Mouse (Mus musculus) left cerebral cortex, adult 18-20 months (tissue): ENCODE measurements at regions not wholly inside any gene's neighbourhood (a gene's known extent, or its start where the extent isn't known, plus 50 kb on each side); places are given as distances from the start of the nearest gene placed in this dataset.
A peak's percentile ranks its signal among the peaks of the same experiment; 100 is the strongest.

Experiments used
- DNase-seq, 2 experiments: peaks; one replicate each; pipeline ENCODE4 v3.0.0; 2021 to 2022; ENCODE audit warnings: low spot score in 2 of 2, mixed read lengths in 1 of 2

- DNase-seq: no peak
Measured at GRCm38 (mm10) chr13:82187196-82187595, 404.3 kb downstream of the Cetn3 start.

DNA sequence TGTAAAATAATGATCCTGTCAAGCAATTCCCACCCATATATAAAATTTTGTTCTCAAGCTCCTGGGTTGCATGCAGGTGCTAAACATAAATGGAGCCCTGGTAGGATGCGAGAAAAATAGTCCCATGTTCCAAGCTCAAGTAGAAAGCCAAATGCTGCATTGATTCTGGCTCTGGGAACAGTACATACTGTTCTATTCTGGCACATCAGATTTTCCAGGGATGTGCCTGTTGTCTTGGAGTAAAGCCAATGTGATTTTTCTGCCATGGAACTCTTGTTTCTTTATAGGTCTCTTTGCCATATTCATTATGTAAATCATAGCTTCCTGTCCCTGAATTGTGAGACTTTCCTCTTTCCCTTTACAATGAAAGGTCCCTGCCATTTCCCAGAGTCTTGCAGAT, 417.9 kb downstream of the Cetn3 start:
- peak; percentile 1 to 7 for DNase-seq

GRCm38 (mm10) chr13:82225430-82225829, 442.6 kb downstream of the Cetn3 start:
- DNase-seq: no peak

DNA sequence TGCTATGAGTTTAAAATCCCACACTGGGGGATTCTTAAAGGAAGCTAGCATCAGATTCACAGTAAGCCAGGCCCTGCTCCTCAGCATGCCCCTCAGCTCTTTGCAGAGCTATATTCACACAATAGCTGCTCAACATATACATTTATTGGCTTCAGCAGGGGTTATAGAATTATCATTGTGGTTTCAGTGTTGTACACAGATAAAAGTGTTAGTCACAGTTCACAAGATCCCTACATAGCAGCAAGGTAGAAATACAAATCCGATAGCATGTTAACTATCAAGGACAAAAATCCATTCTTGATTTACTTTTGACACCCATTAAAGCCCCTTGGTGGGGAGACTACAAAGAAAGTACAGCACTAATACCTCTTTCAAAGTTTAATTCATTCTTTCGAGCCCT, 451.0 kb downstream of the Cetn3 start:
- no peak for DNase-seq

GRCm38 (mm10) chr13:82246231-82246630, 463.4 kb downstream of the Cetn3 start:
- no peak for DNase-seq

DNA sequence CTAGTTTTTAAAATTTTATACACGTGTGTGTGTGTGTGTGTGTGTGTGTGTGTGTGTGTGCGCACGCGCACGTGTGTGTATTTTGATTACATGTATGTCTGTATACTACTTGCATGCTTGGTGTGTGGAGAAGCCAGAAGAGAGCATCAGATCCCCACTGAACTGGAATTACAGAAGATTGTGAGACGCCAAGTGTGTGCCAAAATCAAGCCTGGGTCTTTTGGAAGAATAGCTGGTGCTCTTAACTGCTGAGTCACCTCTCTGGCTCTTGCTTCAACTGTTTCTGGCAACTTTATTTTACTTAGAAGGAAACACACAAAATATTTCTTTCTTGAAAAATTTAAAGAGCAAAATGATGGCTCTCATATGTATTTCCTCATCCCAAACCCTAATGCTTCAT, 467.5 kb downstream of the Cetn3 start:
- DNase-seq: no peak

- no peak for DNase-seq
Measured at GRCm38 (mm10) chr13:82258491-82258935, 475.6 kb downstream of the Cetn3 start.

DNA sequence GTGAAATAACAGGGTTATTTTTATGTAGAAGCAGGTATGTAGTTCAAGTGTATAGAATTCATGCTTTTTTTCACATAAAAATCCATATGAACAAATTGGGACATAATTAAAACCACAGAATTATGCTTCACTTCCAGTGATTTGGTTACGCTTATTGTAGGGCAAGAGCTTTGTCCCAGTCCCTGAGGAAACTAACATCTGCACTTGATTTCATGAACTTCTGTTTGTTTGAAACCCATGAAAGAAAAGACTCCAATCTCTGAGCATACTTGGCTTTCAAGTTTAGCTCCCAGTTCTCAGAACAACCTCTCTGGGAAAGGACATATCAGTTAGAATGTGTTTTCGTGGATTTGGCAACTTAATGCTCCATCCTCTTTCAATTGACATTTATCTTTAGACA, 481.4 kb downstream of the Cetn3 start:
- DNase-seq: no peak

GRCm38 (mm10) chr13:82265170-82265569, 482.3 kb downstream of the Cetn3 start:
- DNase-seq: no peak

GRCm38 (mm10) chr13:82265736-82266135, 482.9 kb downstream of the Cetn3 start:
- DNase-seq: no peak

GRCm38 (mm10) chr13:82274733-82275132, 491.9 kb downstream of the Cetn3 start:
- DNase-seq: no peak

DNA sequence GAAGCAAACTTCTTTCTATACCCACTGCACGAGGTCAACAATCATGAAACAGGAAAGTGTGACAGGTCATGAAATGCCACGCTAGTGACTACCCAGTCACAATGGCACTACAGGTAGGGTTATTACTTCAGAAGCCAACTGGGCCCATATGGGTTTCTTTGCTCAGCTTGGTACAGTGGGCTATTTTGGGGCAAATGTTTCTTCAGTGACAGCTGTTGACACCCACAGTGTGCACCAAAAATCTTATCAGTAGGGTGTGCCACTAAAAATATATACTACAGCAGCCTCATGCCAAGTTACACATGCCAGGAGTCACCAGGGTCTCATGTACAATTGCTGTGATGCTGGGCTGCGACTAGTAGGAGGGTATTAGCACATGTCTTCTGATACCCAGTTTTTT, 493.1 kb downstream of the Cetn3 start:
- peak in 1 of 2 experiments; percentile 6 for DNase-seq

GRCm38 (mm10) chr13:82280744-82281143, 497.9 kb downstream of the Cetn3 start:
- DNase-seq: no peak

- DNase-seq: no peak
Measured at GRCm38 (mm10) chr13:82295834-82296233, 513.0 kb downstream of the Cetn3 start.

DNA sequence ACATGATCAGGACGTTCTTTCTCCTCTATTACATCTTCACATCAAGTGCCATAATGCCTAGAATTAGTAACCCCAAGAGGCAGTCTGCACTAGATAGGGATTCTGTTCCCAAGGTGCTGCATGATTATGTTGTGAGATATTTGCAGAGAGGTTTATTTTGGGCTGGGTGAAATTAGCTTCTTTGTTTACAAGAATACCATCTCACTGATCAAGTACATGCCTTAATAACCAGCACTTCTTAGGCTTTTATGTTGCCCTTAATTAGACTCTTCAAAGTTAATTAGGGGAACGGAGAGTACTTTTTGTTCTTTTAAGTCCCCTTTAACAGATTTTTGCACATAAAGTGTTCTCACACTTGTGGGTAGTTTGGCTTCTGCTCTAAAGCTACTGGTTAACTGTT, 521.4 kb downstream of the Cetn3 start:
- no peak for DNase-seq

DNA sequence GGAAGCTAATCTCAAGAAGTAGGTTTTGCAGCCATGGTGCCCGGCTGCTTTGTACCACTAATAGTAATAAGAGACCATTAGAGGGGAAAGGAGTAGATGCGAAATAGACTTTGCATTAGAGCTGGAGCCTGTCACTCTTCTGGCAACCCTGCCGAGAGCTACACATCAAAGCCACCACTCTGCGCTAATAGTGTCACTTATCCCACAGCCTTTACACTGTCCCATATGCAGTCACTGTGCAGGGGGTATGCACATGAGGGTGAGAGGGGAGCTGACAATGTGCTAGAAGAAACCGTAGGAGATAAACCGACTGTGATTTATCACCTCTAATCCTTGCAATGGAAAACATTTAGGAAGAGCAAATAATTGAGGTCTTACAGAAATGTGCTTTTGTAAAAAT, 522.2 kb downstream of the Cetn3 start:
- DNase-seq: no peak

DNA sequence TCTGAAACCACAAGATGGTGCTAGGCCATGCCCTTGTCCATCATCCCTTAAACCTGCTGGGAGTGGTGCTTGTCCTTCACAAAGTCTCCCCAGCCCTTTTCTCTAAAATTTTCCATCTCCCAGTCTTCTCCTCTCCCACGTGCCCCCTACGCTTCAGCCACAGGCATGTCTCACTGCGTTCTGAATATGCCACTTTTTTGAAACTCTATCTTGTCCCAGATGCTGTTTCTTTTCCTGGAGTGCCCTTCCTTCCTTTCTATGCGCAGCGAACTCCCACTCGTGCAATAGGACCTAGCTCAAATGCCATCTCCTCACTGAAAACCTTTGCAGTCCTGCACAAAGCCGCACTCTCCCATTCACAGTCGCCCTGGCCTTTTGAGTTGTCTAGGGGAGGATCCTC, 525.5 kb downstream of the Cetn3 start:
- DNase-seq: peak; percentile 61 to 73

- DNase-seq: peak; percentile 76 to 78
Measured at GRCm38 (mm10) chr13:82316573-82317202, 533.8 kb downstream of the Cetn3 start.

DNA sequence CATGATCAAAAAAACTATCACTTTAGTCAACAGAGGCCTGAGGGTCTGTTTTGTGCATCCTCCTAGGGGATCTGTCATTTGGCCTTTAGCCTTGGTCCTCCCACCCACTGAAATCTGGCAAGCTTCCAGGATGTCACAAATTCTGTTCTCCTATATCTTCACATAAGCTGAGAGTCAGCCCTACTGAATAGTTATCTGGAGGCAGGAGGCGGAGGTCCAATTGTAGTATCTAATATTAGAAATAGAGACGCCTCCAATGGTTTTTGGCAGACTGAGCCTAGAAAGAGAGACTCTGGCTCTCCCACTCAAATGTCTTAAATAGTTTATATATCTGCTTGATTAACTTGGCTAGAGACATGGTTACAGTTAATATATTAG, 534.3 kb downstream of the Cetn3 start:
- DNase-seq: peak in 1 of 2 experiments; percentile 13

DNA sequence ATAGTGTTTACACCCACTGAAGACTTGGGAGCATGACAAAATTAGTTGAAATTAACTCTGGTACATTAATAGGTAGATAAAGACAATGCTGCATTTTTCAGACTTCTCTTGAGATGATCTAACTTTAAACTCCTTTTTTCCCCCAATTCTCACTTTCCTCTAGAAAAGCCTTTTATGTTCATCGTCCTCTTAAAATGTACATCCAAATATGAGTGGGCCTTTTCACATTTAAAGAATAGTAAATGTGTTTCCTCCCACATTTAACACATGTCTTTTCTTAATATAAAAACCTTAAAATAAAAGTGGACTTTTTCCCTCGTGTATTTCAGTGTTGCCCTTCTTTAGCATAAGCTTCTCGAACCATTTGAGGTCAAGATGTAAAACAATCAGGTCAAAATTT, 535.5 kb downstream of the Cetn3 start:
- DNase-seq: no peak

DNA sequence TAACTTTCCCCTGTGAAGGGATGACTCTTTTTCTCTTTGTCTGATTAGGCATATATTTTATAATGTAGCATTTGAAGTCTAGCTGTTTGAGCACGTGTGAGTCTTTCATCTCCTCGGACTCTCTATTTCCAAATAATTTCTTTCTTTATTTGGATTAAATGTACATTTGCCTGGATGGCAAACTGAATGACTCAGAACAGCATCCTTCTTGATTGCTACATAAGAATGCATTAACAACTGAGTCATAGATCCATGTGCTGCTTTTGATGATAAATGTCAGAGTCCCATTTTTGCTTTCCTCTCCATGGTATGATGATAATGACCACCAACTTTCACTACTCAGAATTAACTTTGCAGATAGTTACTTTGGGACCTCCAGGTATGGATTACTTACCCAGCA, 571.5 kb downstream of the Cetn3 start:
- DNase-seq: no peak

DNA sequence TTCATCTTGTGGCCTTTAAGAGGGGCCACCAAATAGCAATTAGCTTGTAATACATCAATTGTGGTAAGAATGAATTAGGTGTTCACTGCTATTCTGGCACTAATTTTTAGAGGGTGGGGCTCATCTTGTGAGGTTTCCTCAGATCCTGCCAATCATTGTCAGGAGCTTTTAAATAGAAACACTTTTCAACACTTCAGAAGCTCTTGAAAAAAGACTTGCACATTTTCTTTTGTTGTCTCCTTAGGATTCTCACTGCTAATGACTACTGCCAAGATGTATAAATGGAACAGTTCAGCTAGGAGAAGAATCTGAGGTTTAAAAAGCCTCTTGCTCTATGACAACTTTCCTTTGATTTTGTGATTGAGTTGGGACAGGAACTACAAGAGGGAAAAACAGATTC, 572.4 kb downstream of the Cetn3 start:
- DNase-seq: no peak

- no peak for DNase-seq
Measured at GRCm38 (mm10) chr13:82359442-82359841, 576.6 kb downstream of the Cetn3 start.

DNA sequence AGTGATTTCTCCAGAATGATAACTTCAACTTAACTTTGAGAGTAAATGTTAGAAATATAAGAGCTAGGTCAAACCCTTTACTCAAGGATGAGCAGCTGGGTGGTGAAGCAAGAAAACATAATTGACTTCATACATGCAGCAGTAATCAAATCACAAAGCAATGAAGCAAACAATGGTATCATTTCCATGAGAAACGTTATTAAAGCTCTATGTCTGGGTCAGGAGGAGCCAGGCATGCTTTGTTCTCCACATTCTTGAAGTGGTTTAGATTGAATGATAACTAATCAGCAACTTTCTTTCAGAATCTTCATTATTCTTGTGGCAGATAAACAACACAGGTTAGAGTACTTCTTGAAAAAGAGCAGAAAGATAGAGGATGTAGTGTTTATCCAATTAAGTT, 577.8 kb downstream of the Cetn3 start:
- no peak for DNase-seq
